Mouse (Mus musculus): ENCODE results near the gene Chst13. TPM values are rescaled to one million over a fixed set of nuclear protein-coding genes. Genes with fewer than 3 reads are reported as not detected.

The Chst13 gene
- total RNA-seq, 1 experiment = 0.54 TPM

DNA sequence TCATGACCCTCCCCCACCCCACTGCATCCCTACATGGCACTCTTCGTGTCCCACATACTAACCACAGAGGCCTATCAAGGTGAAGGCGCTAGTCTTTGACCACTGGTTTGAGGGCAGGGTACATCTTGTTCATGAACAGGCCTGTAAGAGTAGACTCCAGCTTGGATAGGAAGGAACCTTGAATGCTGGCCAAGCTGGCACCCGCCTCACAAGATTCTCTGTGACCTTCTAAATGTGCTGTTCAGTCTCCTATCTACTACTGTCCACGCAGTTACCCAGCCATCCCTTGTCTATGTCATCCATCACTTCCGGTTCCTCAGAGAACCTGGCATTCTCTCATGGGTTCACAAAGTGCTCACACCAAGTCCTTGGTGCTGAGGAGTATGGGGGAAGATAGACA is 38.3 kb upstream of the Chst13 start:
- no peak for DNase-seq (ENCODE audit: low read depth, low spot score)
- Histone ChIP-seq H3K27ac (ENCODE audit: insufficient read depth, low read depth, low read length, poor library complexity, severe bottlenecking) (no peak overlapping the region), H3K4me3 (ENCODE audit: insufficient read depth in 1 of 2, low read depth in 1 of 2, low read length in 2 of 2, poor library complexity in 1 of 2, severe bottlenecking in 1 of 2) (no peak overlapping the region), H3K4me1 (ENCODE audit: control insufficient read depth in 2 of 2, insufficient read depth in 2 of 2, low read length in 2 of 2, poor library complexity in 1 of 2) (peaks cover 2 to 7% of the 10 kb centered on the region in 2 experiments; a peak in 2 of 4 replicates), H3K9me3 (ENCODE audit: control insufficient read depth, insufficient read depth, low read depth, low read length) (no peaks in the 10 kb centered on the region), H3K36me3 (ENCODE audit: control insufficient read depth, insufficient read depth, low read length, poor library complexity, severe bottlenecking) (no peaks in the 10 kb centered on the region), H3K9ac (ENCODE audit: insufficient read depth, low read depth, low read length, poor library complexity, severe bottlenecking) (no peak overlapping the region)
- in situ Hi-C loops (cut with MboI; ENCODE audit: low sequenced_read_pairs in 2 of 2, unreplicated experiment in 2 of 2) = no loop called here
- TF ChIP-seq ZNF384 (IDR thresholded peaks at IDR 0.05; ENCODE audit: low read depth, low read length) (no peak), ZC3H11A (IDR thresholded peaks at IDR 0.05; ENCODE audit: borderline replicate concordance, low read depth, low read length) (no peak), HCFC1 (IDR thresholded peaks at IDR 0.05; ENCODE audit: borderline replicate concordance, insufficient read depth, low read length) (no peak), CHD2 (IDR thresholded peaks at IDR 0.05; ENCODE audit: low read depth, low read length) (no peak), MAFK (IDR thresholded peaks at IDR 0.05; ENCODE audit: insufficient read depth, low read depth, low read length) (no peak)

DNA sequence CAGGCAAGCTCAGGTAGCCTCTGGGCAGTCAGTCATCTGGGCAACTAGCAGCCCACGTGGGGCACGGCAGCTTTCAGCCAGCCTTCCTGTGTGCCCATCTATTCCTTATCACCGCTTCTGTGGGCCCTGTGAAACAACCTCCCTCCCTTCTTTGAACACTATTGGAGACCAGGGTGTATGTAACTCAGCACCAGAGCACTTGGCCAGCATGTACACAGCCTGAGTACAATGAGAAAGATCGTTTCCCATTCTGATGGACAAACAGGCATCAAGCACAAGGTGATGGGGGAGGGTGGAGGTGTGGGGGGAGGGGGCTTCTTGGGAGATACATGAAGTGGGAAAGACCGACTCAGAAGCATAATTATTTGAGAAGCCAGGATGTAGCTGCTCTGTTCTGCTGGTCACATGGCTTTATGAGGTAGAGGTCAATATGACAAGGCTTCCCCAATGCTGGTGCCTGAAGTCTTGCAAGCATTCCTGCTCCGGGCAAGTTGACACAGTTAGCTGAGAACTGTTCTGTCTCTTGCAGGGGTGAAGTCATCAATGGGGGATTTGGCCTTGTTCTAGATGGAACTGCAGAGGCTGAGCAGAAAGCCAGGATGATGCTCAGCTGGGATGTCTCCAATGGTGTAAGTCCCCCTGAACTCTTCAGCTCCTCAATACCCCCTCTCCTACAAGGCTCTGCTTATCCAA is 36.1 kb upstream of the Chst13 start:
- H3K27ac ChIP-seq (ENCODE audit: insufficient read depth, low read depth, low read length, poor library complexity, severe bottlenecking) = no peak overlapping the region

DNA sequence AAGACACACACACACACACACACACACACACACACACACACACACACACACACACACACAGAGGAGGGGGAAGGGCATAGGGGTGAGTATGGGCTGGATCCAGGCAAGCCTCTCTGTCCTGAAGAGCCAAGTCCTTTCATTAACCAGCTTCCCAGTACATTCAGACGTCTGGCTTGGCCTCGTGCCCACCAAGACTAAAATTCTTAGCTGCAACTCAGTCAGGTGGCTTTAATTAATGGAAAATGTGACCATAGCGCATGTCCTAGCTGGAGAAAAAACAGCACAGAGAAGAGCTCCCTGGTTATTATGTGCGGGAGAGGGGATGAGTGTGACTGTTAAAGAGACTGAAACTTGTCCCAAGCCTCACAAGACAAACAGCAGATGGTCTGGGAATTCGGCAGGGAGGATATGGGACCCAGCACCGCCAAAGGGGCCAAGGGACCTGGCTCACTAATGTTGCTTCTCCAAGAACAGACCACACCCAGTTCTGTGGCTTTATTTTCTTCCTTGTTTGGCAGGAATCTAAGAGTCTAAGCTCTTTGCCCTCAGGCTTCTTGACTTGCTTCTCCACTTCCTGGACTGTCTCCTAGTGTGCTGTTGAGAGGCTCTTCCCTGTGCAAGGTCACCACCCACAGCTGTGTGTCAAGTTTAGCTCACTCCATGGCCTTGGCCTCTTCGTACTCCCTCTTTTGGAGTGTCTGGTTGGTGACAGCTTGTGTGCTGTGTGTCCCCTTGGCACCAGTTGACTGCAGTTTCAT is 35.2 kb upstream of the Chst13 start:
- no peak for TF ChIP-seq MAFK (IDR thresholded peaks at IDR 0.05; ENCODE audit: insufficient read depth, low read depth, low read length)
- TF ChIP-seq ZNF384 (IDR thresholded peaks at IDR 0.05; ENCODE audit: low read depth, low read length) = no peak
- TF ChIP-seq ZC3H11A (IDR thresholded peaks at IDR 0.05; ENCODE audit: borderline replicate concordance, low read depth, low read length) = no peak
- no peak for TF ChIP-seq HCFC1 (IDR thresholded peaks at IDR 0.05; ENCODE audit: borderline replicate concordance, insufficient read depth, low read length)
- Histone ChIP-seq H3K4me3 (ENCODE audit: insufficient read depth in 1 of 2, low read depth in 1 of 2, low read length in 2 of 2, poor library complexity in 1 of 2, severe bottlenecking in 1 of 2) (no peak overlapping the region), H3K36me3 (ENCODE audit: control insufficient read depth, insufficient read depth, low read length, poor library complexity, severe bottlenecking) (no peaks in the 10 kb centered on the region), H3K4me1 (ENCODE audit: control insufficient read depth in 2 of 2, insufficient read depth in 2 of 2, low read length in 2 of 2, poor library complexity in 1 of 2) (peaks cover 2 to 7% of the 10 kb centered on the region in 2 experiments; a peak in 1 of 4 replicates), H3K9me3 (ENCODE audit: control insufficient read depth, insufficient read depth, low read depth, low read length) (no peaks in the 10 kb centered on the region), H3K27ac (ENCODE audit: insufficient read depth, low read depth, low read length, poor library complexity, severe bottlenecking) (no peak overlapping the region), H3K9ac (ENCODE audit: insufficient read depth, low read depth, low read length, poor library complexity, severe bottlenecking) (no peak overlapping the region)
- in situ Hi-C loops (cut with MboI; ENCODE audit: low sequenced_read_pairs in 2 of 2, unreplicated experiment in 2 of 2) = no loop called here
- peak; percentile 20 for DNase-seq (ENCODE audit: low read depth, low spot score)

More for the DNA sequence above, 36.1 kb upstream of the Chst13 start:
- Histone ChIP-seq H3K4me1 (ENCODE audit: control insufficient read depth in 2 of 2, insufficient read depth in 2 of 2, low read length in 2 of 2, poor library complexity in 1 of 2) (peaks cover 2 to 7% of the 10 kb centered on the region in 2 experiments; a peak in 1 of 4 replicates), H3K9ac (ENCODE audit: insufficient read depth, low read depth, low read length, poor library complexity, severe bottlenecking) (no peak overlapping the region), H3K36me3 (ENCODE audit: control insufficient read depth, insufficient read depth, low read length, poor library complexity, severe bottlenecking) (no peaks in the 10 kb centered on the region), H3K4me3 (ENCODE audit: insufficient read depth in 1 of 2, low read depth in 1 of 2, low read length in 2 of 2, poor library complexity in 1 of 2, severe bottlenecking in 1 of 2) (no peak overlapping the region), H3K9me3 (ENCODE audit: control insufficient read depth, insufficient read depth, low read depth, low read length) (no peaks in the 10 kb centered on the region)
- DNase-seq (ENCODE audit: low read depth, low spot score) = peak; percentile 17
- in situ Hi-C loops (cut with MboI; ENCODE audit: low sequenced_read_pairs in 2 of 2, unreplicated experiment in 2 of 2) = no loop called here
- TF ChIP-seq CHD2 (IDR thresholded peaks at IDR 0.05; ENCODE audit: low read depth, low read length) = no peak
- TF ChIP-seq ZC3H11A (IDR thresholded peaks at IDR 0.05; ENCODE audit: borderline replicate concordance, low read depth, low read length) = no peak

DNA sequence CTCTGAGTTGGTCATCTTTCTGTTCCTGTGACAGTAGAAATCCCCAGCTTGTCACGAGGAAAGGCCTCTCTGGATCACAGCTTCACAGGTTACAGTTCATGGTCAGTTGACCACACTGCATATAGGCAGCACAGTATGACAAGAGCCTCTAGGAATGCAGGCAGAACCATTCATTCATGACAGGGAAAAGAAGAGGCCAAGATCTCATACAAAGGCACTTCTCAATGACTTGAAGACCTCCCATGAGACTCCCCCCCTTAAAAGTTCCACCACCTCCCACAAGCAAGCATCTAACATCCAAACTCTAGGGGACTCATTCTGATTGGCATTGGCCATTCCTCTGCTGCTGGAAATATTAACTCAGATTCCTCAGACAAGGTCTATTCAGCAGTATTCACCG is 34.5 kb upstream of the Chst13 start:
- Histone ChIP-seq H3K36me3 (ENCODE audit: control insufficient read depth, insufficient read depth, low read length, poor library complexity, severe bottlenecking) (no peaks in the 10 kb centered on the region), H3K4me1 (ENCODE audit: control insufficient read depth in 2 of 2, insufficient read depth in 2 of 2, low read length in 2 of 2, poor library complexity in 1 of 2) (peaks cover 2 to 7% of the 10 kb centered on the region in 2 experiments; a peak in 1 of 4 replicates), H3K9ac (ENCODE audit: insufficient read depth, low read depth, low read length, poor library complexity, severe bottlenecking) (no peak overlapping the region), H3K27ac (ENCODE audit: insufficient read depth, low read depth, low read length, poor library complexity, severe bottlenecking) (no peak overlapping the region), H3K4me3 (ENCODE audit: insufficient read depth in 1 of 2, low read depth in 1 of 2, low read length in 2 of 2, poor library complexity in 1 of 2, severe bottlenecking in 1 of 2) (no peak overlapping the region), H3K9me3 (ENCODE audit: control insufficient read depth, insufficient read depth, low read depth, low read length) (no peaks in the 10 kb centered on the region)
- DNase-seq (ENCODE audit: low read depth, low spot score) = no peak
- TF ChIP-seq ZC3H11A (IDR thresholded peaks at IDR 0.05; ENCODE audit: borderline replicate concordance, low read depth, low read length) (no peak), ZNF384 (IDR thresholded peaks at IDR 0.05; ENCODE audit: low read depth, low read length) (no peak)
- in situ Hi-C loops (cut with MboI; ENCODE audit: low sequenced_read_pairs in 2 of 2, unreplicated experiment in 2 of 2) = no loop called here

All from ES-E14 (cell line).